Comparison of ENCODE assay signal across 8 mouse cellular contexts in genomic region chr17:47140969-47141842, GRCm38 (mm10).
A peak's percentile ranks its signal among the peaks of the same experiment; 100 is the strongest.
DNase-seq lines count a peak whose midpoint lies in the region; ATAC-seq and TF ChIP-seq lines count a peak whose summit lies in the region.

No protein-coding gene starts in this region.

- peak; percentile 69 for DNase-seq in layer of hippocampus, adult 11-12 months (ENCODE audit: low spot score)
- no peak for DNase-seq in layer of hippocampus, adult 9-10 months (ENCODE audit: low spot score)
- peak; percentile 82 for DNase-seq in embryo, embryonic 10 days (ENCODE audit: low spot score)
- DNase-seq in gastrocnemius, postnatal 36 days = peak; percentile 14 to 55
- peak; percentile 84 for DNase-seq in limb, embryonic 11.5 days (ENCODE audit: low spot score)
- DNase-seq in midbrain, embryonic 14.5 days = peak; percentile 86

- peak; percentile 19 for ATAC-seq in intestine, postnatal 0 days
- peak; percentile 82 for ATAC-seq in limb, embryonic 11.5 days (ENCODE audit: insufficient number of reproducible peaks, low FRiP score, low TSS enrichment, low read depth)
- peak; percentile 65 for ATAC-seq in midbrain, embryonic 14.5 days (ENCODE audit: low FRiP score, low TSS enrichment)
- peak; percentile 77 for ATAC-seq in stomach, embryonic 14.5 days (ENCODE audit: insufficient number of reproducible peaks, insufficient read depth, low FRiP score, low read depth)

- H3K4me2 ChIP-seq in intestine, postnatal 0 days (replicated peaks; ENCODE audit: low read depth) = peak overlapping the region; percentile 92
- peak overlapping the region; percentile 84 for H3K4me2 ChIP-seq in limb, embryonic 11.5 days (ENCODE audit: low read depth, severe bottlenecking)
- H3K4me2 ChIP-seq in midbrain, embryonic 14.5 days (ENCODE audit: low read length) = peak overlapping the region; percentile 88
- H3K4me2 ChIP-seq in stomach, embryonic 14.5 days (replicated peaks; ENCODE audit: low read depth, low read length) = peak overlapping the region; percentile 65

- intact Hi-C loops in gastrocnemius, postnatal 36 days (cut with DNase I) = no loop called here

- 1% methylated on average over 35 of the region's 35 CpGs for WGBS in intestine, postnatal 0 days
- under 1% methylated on average over 35 of the region's 35 CpGs for WGBS in limb, embryonic 11.5 days
- WGBS in midbrain, embryonic 14.5 days = under 1% methylated on average over 35 of the region's 35 CpGs
- under 1% methylated on average over 35 of the region's 35 CpGs for WGBS in stomach, embryonic 14.5 days

- no peaks in the 10 kb centered on the region for H3K36me3 ChIP-seq in intestine, postnatal 0 days (ENCODE audit: control insufficient read depth, insufficient read depth)
- H3K36me3 ChIP-seq in limb, embryonic 11.5 days (ENCODE audit: control insufficient read depth, insufficient read depth, low read length) = no peaks in the 10 kb centered on the region
- H3K36me3 ChIP-seq in midbrain, embryonic 14.5 days (ENCODE audit: control insufficient read depth, insufficient read depth, low read length) = no peaks in the 10 kb centered on the region
- H3K36me3 ChIP-seq in stomach, embryonic 14.5 days (ENCODE audit: control insufficient read depth, insufficient read depth, low read length) = no peaks in the 10 kb centered on the region; the same call in 1 of the 2 replicates

- no peaks in the 10 kb centered on the region for H3K9me3 ChIP-seq in intestine, postnatal 0 days (ENCODE audit: control insufficient read depth)
- H3K9me3 ChIP-seq in limb, embryonic 11.5 days (ENCODE audit: control insufficient read depth, low read length) = no peaks in the 10 kb centered on the region
- H3K9me3 ChIP-seq in midbrain, embryonic 14.5 days (ENCODE audit: control insufficient read depth, low read length) = no peaks in the 10 kb centered on the region
- no peaks in the 10 kb centered on the region for H3K9me3 ChIP-seq in stomach, embryonic 14.5 days (ENCODE audit: control insufficient read depth, low read depth, low read length)

- peak overlapping the region; percentile 69 for H3K4me3 ChIP-seq in intestine, postnatal 0 days (ENCODE audit: low read depth, low read length)
- peak overlapping the region; percentile 70 for H3K4me3 ChIP-seq in limb, embryonic 11.5 days (ENCODE audit: low read depth, low read length)
- peak overlapping the region; percentile 64 for H3K4me3 ChIP-seq in midbrain, embryonic 14.5 days (replicated peaks; ENCODE audit: low read depth, low read length)
- H3K4me3 ChIP-seq in stomach, embryonic 14.5 days (ENCODE audit: low read depth, low read length) = peak overlapping the region; percentile 70

- no peaks in the 10 kb centered on the region for H3K27me3 ChIP-seq in intestine, postnatal 0 days (replicated peaks; ENCODE audit: control insufficient read depth, insufficient read depth, low read length)
- H3K27me3 ChIP-seq in limb, embryonic 11.5 days (ENCODE audit: control insufficient read depth, insufficient read depth, low read length) = no peaks in the 10 kb centered on the region
- no peaks in the 10 kb centered on the region for H3K27me3 ChIP-seq in midbrain, embryonic 14.5 days (ENCODE audit: control insufficient read depth, insufficient read depth, low read length)
- H3K27me3 ChIP-seq in stomach, embryonic 14.5 days (ENCODE audit: control insufficient read depth, insufficient read depth, low read length) = no peaks in the 10 kb centered on the region

- peak overlapping the region; percentile 74 for H3K27ac ChIP-seq in intestine, postnatal 0 days (ENCODE audit: low read depth, low read length)
- H3K27ac ChIP-seq in limb, embryonic 11.5 days (replicated peaks; ENCODE audit: low read depth, low read length) = peak overlapping the region; percentile 98
- H3K27ac ChIP-seq in midbrain, embryonic 14.5 days (replicated peaks; ENCODE audit: low read depth, low read length) = peak overlapping the region; percentile 99
- peak overlapping the region; percentile 99 for H3K27ac ChIP-seq in stomach, embryonic 14.5 days (ENCODE audit: low read length)

- peaks cover 9% of the 10 kb centered on the region; the same call in 1 of the 2 replicates for H3K4me1 ChIP-seq in intestine, postnatal 0 days (replicated peaks; ENCODE audit: control insufficient read depth, insufficient read depth, low read length)
- H3K4me1 ChIP-seq in limb, embryonic 11.5 days (ENCODE audit: control insufficient read depth, insufficient read depth, low read length) = peaks cover 19% of the 10 kb centered on the region
- peaks cover 41% of the 10 kb centered on the region for H3K4me1 ChIP-seq in midbrain, embryonic 14.5 days (ENCODE audit: control insufficient read depth, insufficient read depth, low read length)
- peaks cover 24% of the 10 kb centered on the region for H3K4me1 ChIP-seq in stomach, embryonic 14.5 days (ENCODE audit: control insufficient read depth, insufficient read depth, low read length)

- peak overlapping the region; percentile 50 for H3K9ac ChIP-seq in intestine, postnatal 0 days (ENCODE audit: low read depth, low read length)
- peak overlapping the region; percentile 91 for H3K9ac ChIP-seq in limb, embryonic 11.5 days (ENCODE audit: low read length)
- peak overlapping the region; percentile 95 for H3K9ac ChIP-seq in midbrain, embryonic 14.5 days (replicated peaks; ENCODE audit: low read length)
- peak overlapping the region; percentile 84 for H3K9ac ChIP-seq in stomach, embryonic 14.5 days (replicated peaks; ENCODE audit: low read depth, low read length)

- TF ChIP-seq CTCF in intestine, postnatal 0 days (IDR thresholded peaks at IDR 0.05; ENCODE audit: low read depth) = no peak

Comparison
In these comparisons a context has a peak if more than half of its experiments do, and no peak if none do; other contexts are left out.
1. ATAC-seq: peak in every context shown above with its lines; median percentile 82 in limb, embryonic 11.5 days; 77 in stomach, embryonic 14.5 days; 65 in midbrain, embryonic 14.5 days; 19 in intestine, postnatal 0 days.